Mouse (Mus musculus) erythroblast, embryonic 14.5 days (primary cell): ENCODE results near the gene Hs3st2.

Experiments used
- GATA1 ChIP-seq: IDR thresholded peaks from 2 replicates; pipeline ENCODE4 v1.6.1; 2012; ENCODE audit warnings: low read length, inconsistent platforms, mixed read lengths
- TAL1 ChIP-seq: IDR thresholded peaks from 3 replicates; pipeline ENCODE4 v1.6.1; 2012; ENCODE audit warnings: low read length, inconsistent platforms, mixed read lengths

DNA sequence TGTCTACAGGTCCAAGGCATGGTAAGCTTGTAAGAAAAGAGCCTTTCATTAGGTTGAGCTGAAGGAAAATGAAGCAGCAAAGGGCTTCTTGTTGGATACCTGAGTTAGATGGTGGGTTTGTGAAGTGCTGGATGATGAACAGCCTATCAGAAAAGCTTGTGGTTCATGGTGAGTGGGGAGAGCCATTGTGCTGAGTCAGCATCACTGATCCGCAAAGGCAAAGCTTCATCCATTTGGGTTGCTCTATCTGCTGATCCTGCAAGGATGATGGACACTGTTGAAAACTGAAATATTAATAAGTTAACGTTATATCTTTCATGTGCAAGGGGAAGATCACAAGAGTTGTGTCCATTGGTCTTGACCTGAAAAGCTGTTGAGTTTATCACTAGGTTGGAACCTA is 40.0 kb upstream of the Hs3st2 start:
- TF ChIP-seq GATA1, result no peak
- no peak for TF ChIP-seq TAL1
